Mouse (Mus musculus) neural tube, embryonic 12.5 days (tissue): Measurements from ENCODE around the gene Ncapd3. TPM values are rescaled to one million over a fixed set of nuclear protein-coding genes. Genes with fewer than 3 reads are reported as not detected.

Source experiments
- ATAC-seq: fragments of 200-750 bp; cut with Nextera tagmentation; 2 replicates; pipeline ENCODE4 v1.8.0; 2017; ENCODE audit warnings: low read depth, mild to moderate bottlenecking, moderate TSS enrichment, moderate library complexity; ENCODE audit not compliant: low FRiP score
- H3K27ac ChIP-seq: fragments of 300-500 bp; sonication (generic); 2 replicates; pipeline ENCODE4 v1.5.1; 2016
- H3K27me3 ChIP-seq: fragments of 300-500 bp; sonication (generic); replicated peaks from 2 replicates; pipeline ENCODE4 v1.6.1; 2016; ENCODE audit warnings: mild to moderate bottlenecking
- H3K36me3 ChIP-seq: fragments of 300-500 bp; sonication (generic); 2 replicates; pipeline ENCODE4 v1.6.1; 2016; ENCODE audit warnings: mild to moderate bottlenecking
- H3K4me1 ChIP-seq: fragments of 300-500 bp; sonication (generic); 2 replicates; pipeline ENCODE4 v1.6.1; 2016
- H3K4me2 ChIP-seq: fragments of 300-500 bp; sonication (generic); replicated peaks from 2 replicates; pipeline ENCODE4 v1.6.1; 2016; ENCODE audit warnings: mild to moderate bottlenecking
- H3K4me3 ChIP-seq: fragments of 300-500 bp; sonication (generic); 2 replicates; pipeline ENCODE4 v1.5.1; 2016
- H3K9ac ChIP-seq: fragments of 300-500 bp; sonication (generic); 2 replicates; pipeline ENCODE4 v1.6.1; 2016; ENCODE audit warnings: mild to moderate bottlenecking
- H3K9me3 ChIP-seq: fragments of 300-500 bp; sonication (generic); 2 replicates; pipeline ENCODE4 v1.6.1; 2016; ENCODE audit warnings: mild to moderate bottlenecking
- WGBS: fragments of 180-500 bp; shearing (Covaris S2); methylation state at CpG from one replicate; pipeline ENCODE4 v1.1.7; 2016; 5-methylcytosine and 5-hydroxymethylcytosine counted together
- polyA plus RNA-seq: library from polyadenylated mRNA; unstranded; fragments of >200 nt; fragmentation: Nextera tagmentation; extraction: Ambion mirVana; gene quantifications from 2 replicates; pipeline ENCODE4 v1.2.1, GENCODE M21; 2016

Gene Ncapd3
- polyA plus RNA-seq, 1 experiment from 2014 or later, result 27.6 TPM

- ATAC-seq, result no peak
- no peak overlapping the region for H3K9ac ChIP-seq
Measured at GRCm38 (mm10) chr9:27074677-27075076, 44.7 kb downstream of the Ncapd3 start.

GRCm38 (mm10) chr9:27075812-27076211 lies 45.8 kb downstream of the Ncapd3 start:
- Histone ChIP-seq H3K4me3 (no peak overlapping the region), H3K27me3 (no peaks in the 10 kb centered on the region), H3K27ac (no peak overlapping the region), H3K9me3 (no peaks in the 10 kb centered on the region), H3K9ac (no peak overlapping the region), H3K36me3 (peaks cover 46% of the 10 kb centered on the region), H3K4me2 (no peak overlapping the region), H3K4me1 (no peaks in the 10 kb centered on the region)
- no peak for ATAC-seq

More at GRCm38 (mm10) chr9:27074677-27075076, 44.7 kb downstream of the Ncapd3 start:
- Histone ChIP-seq H3K27ac (no peak overlapping the region), H3K36me3 (peaks cover 49% of the 10 kb centered on the region), H3K4me1 (no peaks in the 10 kb centered on the region), H3K9me3 (no peaks in the 10 kb centered on the region), H3K4me2 (no peak overlapping the region), H3K4me3 (no peak overlapping the region), H3K27me3 (no peaks in the 10 kb centered on the region)
- 82% methylated on average over 1 of the region's 1 CpGs for WGBS

- Histone ChIP-seq H3K9me3 (no peaks in the 10 kb centered on the region), H3K4me3 (no peak overlapping the region), H3K36me3 (peaks cover 89% of the 10 kb centered on the region), H3K27ac (no peak overlapping the region), H3K4me1 (no peaks in the 10 kb centered on the region), H3K27me3 (no peaks in the 10 kb centered on the region), H3K9ac (no peak overlapping the region), H3K4me2 (no peak overlapping the region)
- ATAC-seq, result no peak
- WGBS, result 94% methylated on average over 5 of the region's 5 CpGs
Measured at GRCm38 (mm10) chr9:27086256-27086655, 56.3 kb downstream of the Ncapd3 start.

GRCm38 (mm10) chr9:27087402-27087801 lies 57.4 kb downstream of the Ncapd3 start:
- no peak for ATAC-seq
- no peaks in the 10 kb centered on the region for H3K4me1 ChIP-seq
- H3K9me3 ChIP-seq, result no peaks in the 10 kb centered on the region
- H3K36me3 ChIP-seq, result peaks cover 88% of the 10 kb centered on the region
- H3K4me3 ChIP-seq, result no peak overlapping the region
- 94% methylated on average over 3 of the region's 3 CpGs for WGBS
- H3K4me2 ChIP-seq, result no peak overlapping the region
- H3K27me3 ChIP-seq, result no peaks in the 10 kb centered on the region
- no peak overlapping the region for H3K27ac ChIP-seq
- no peak overlapping the region for H3K9ac ChIP-seq

- Histone ChIP-seq H3K4me2 (no peak overlapping the region), H3K27me3 (no peaks in the 10 kb centered on the region), H3K4me3 (no peak overlapping the region), H3K36me3 (peaks cover 80% of the 10 kb centered on the region), H3K9me3 (no peaks in the 10 kb centered on the region), H3K4me1 (no peaks in the 10 kb centered on the region), H3K9ac (no peak overlapping the region), H3K27ac (no peak overlapping the region)
- ATAC-seq, result no peak
- 87% methylated on average over 1 of the region's 1 CpGs for WGBS
Measured at GRCm38 (mm10) chr9:27090134-27090533, 60.2 kb downstream of the Ncapd3 start.

- Histone ChIP-seq H3K4me3 (no peak overlapping the region), H3K9ac (no peak overlapping the region), H3K9me3 (no peaks in the 10 kb centered on the region), H3K4me1 (no peaks in the 10 kb centered on the region), H3K27ac (no peak overlapping the region), H3K27me3 (no peaks in the 10 kb centered on the region), H3K4me2 (no peak overlapping the region), H3K36me3 (peaks cover 80% of the 10 kb centered on the region)
- 91% methylated on average over 13 of the region's 13 CpGs for WGBS
- ATAC-seq, result no peak
Measured at GRCm38 (mm10) chr9:27090801-27091775, 61.1 kb downstream of the Ncapd3 start.

GRCm38 (mm10) chr9:27092916-27093315 lies 62.9 kb downstream of the Ncapd3 start:
- no peaks in the 10 kb centered on the region for H3K9me3 ChIP-seq
- H3K27me3 ChIP-seq, result no peaks in the 10 kb centered on the region
- H3K9ac ChIP-seq, result no peak overlapping the region
- H3K4me2 ChIP-seq, result no peak overlapping the region
- H3K4me3 ChIP-seq, result no peak overlapping the region
- H3K4me1 ChIP-seq, result no peaks in the 10 kb centered on the region
- peaks cover 75% of the 10 kb centered on the region for H3K36me3 ChIP-seq
- ATAC-seq, result no peak
- 92% methylated on average over 6 of the region's 6 CpGs for WGBS
- H3K27ac ChIP-seq, result no peak overlapping the region

- H3K4me1 ChIP-seq, result no peaks in the 10 kb centered on the region
- no peaks in the 10 kb centered on the region for H3K9me3 ChIP-seq
- H3K4me2 ChIP-seq, result no peak overlapping the region
- H3K9ac ChIP-seq, result no peak overlapping the region
- H3K27me3 ChIP-seq, result no peaks in the 10 kb centered on the region
- no peak for ATAC-seq
- H3K36me3 ChIP-seq, result peaks cover 86% of the 10 kb centered on the region
- no peak overlapping the region for H3K4me3 ChIP-seq
- WGBS, result 25% methylated on average over 4 of the region's 4 CpGs
- no peak overlapping the region for H3K27ac ChIP-seq
Measured at GRCm38 (mm10) chr9:27098092-27098491, 68.1 kb downstream of the Ncapd3 start.

GRCm38 (mm10) chr9:27098557-27098956 lies 68.6 kb downstream of the Ncapd3 start:
- Histone ChIP-seq H3K9me3 (no peaks in the 10 kb centered on the region), H3K36me3 (peaks cover 87% of the 10 kb centered on the region), H3K9ac (no peak overlapping the region), H3K4me1 (no peaks in the 10 kb centered on the region), H3K27me3 (no peaks in the 10 kb centered on the region), H3K4me2 (no peak overlapping the region), H3K27ac (no peak overlapping the region), H3K4me3 (no peak overlapping the region)
- 78% methylated on average over 8 of the region's 8 CpGs for WGBS
- ATAC-seq, result no peak

GRCm38 (mm10) chr9:27099474-27099873 lies 69.5 kb downstream of the Ncapd3 start:
- Histone ChIP-seq H3K9me3 (no peaks in the 10 kb centered on the region), H3K36me3 (peaks cover 88% of the 10 kb centered on the region), H3K4me1 (no peaks in the 10 kb centered on the region), H3K4me2 (no peak overlapping the region), H3K27me3 (no peaks in the 10 kb centered on the region), H3K4me3 (no peak overlapping the region), H3K27ac (no peak overlapping the region), H3K9ac (no peak overlapping the region)
- 88% methylated on average over 4 of the region's 4 CpGs for WGBS
- ATAC-seq, result no peak

GRCm38 (mm10) chr9:27101466-27101865 lies 71.5 kb downstream of the Ncapd3 start:
- peaks cover 83% of the 10 kb centered on the region for H3K36me3 ChIP-seq
- H3K9me3 ChIP-seq, result no peaks in the 10 kb centered on the region
- H3K9ac ChIP-seq, result no peak overlapping the region
- ATAC-seq, result no peak
- no peaks in the 10 kb centered on the region for H3K27me3 ChIP-seq
- H3K4me2 ChIP-seq, result no peak overlapping the region
- WGBS, result 95% methylated on average over 6 of the region's 6 CpGs
- H3K4me3 ChIP-seq, result no peak overlapping the region
- no peaks in the 10 kb centered on the region for H3K4me1 ChIP-seq
- no peak overlapping the region for H3K27ac ChIP-seq

- H3K4me1 ChIP-seq, result peaks cover 18% of the 10 kb centered on the region; the same call in 1 of the 2 replicates
- no peaks in the 10 kb centered on the region for H3K9me3 ChIP-seq
- no peak overlapping the region for H3K4me2 ChIP-seq
- 56% methylated on average over 1 of the region's 1 CpGs for WGBS
- H3K4me3 ChIP-seq, result no peak overlapping the region
- no peak overlapping the region for H3K27ac ChIP-seq
- H3K36me3 ChIP-seq, result peaks cover 48% of the 10 kb centered on the region
- peak; percentile 13; the same call in 1 of the 2 replicates for ATAC-seq
- no peak overlapping the region for H3K9ac ChIP-seq
- H3K27me3 ChIP-seq, result no peaks in the 10 kb centered on the region
Measured at GRCm38 (mm10) chr9:27106081-27106480, 76.1 kb downstream of the Ncapd3 start.

- H3K4me1 ChIP-seq, result peaks cover 18% of the 10 kb centered on the region; the same call in 1 of the 2 replicates
- no peak overlapping the region for H3K9ac ChIP-seq
- WGBS, result 86% methylated on average over 4 of the region's 4 CpGs
- no peaks in the 10 kb centered on the region for H3K27me3 ChIP-seq
- H3K4me3 ChIP-seq, result no peak overlapping the region
- H3K4me2 ChIP-seq, result no peak overlapping the region
- H3K9me3 ChIP-seq, result no peaks in the 10 kb centered on the region
- H3K27ac ChIP-seq, result no peak overlapping the region
- no peak for ATAC-seq
- peaks cover 25% of the 10 kb centered on the region for H3K36me3 ChIP-seq
Measured at GRCm38 (mm10) chr9:27108451-27108850, 78.5 kb downstream of the Ncapd3 start.
